Mouse (Mus musculus) MEL (cell line): ENCODE measurements around the gene Pstk. TPM values are rescaled to one million over a fixed set of nuclear protein-coding genes. Genes with fewer than 3 reads are reported as not detected.

Source experiments
- DNase-seq: peaks from one replicate; pipeline ENCODE4 v3.0.0; 2011; ENCODE audit warnings: low read depth, low spot score
- H3K27ac ChIP-seq: 2 replicates; pipeline ENCODE4 v1.5.1; 2012; ENCODE audit warnings: low read depth, mild to moderate bottlenecking, control low read depth, low read length, moderate library complexity; ENCODE audit not compliant: control insufficient read depth
- H3K27me3 ChIP-seq, 2 experiments: fragments of 150-350 bp in 1 of 2; sonication (generic) in 1 of 2; 2 replicates each; pipeline ENCODE4 v1.6.1; 2012; ENCODE audit warnings: low read length in 2 of 2, mild to moderate bottlenecking in 2 of 2, improper control_type of control experiment in 1 of 2, moderate library complexity in 1 of 2; ENCODE audit not compliant: insufficient read depth in 2 of 2, control insufficient read depth in 1 of 2
- H3K36me3 ChIP-seq, 2 experiments: 2 replicates each; pipeline ENCODE4 v1.6.1; 2012 to 2014; ENCODE audit warnings: low read length in 2 of 2, improper control_type of control experiment in 1 of 2, inconsistent platforms in 1 of 2, mild to moderate bottlenecking in 1 of 2; ENCODE audit not compliant: insufficient read depth in 2 of 2, control insufficient read depth in 1 of 2
- H3K4me1 ChIP-seq, 2 experiments: fragments of 150-350 bp in 1 of 2; sonication (generic) in 1 of 2; 2 replicates each; pipeline ENCODE4 v1.6.1; 2012; ENCODE audit warnings: low read length in 2 of 2, improper control_type of control experiment in 1 of 2, mild to moderate bottlenecking in 1 of 2; ENCODE audit not compliant: insufficient read depth in 2 of 2, control insufficient read depth in 1 of 2
- H3K4me3 ChIP-seq, 2 experiments: fragments of 150-350 bp in 1 of 2; sonication (generic) in 1 of 2; 2 replicates each; pipeline ENCODE4 v1.5.1; 2012; ENCODE audit warnings: low read depth in 2 of 2, low read length in 2 of 2, mild to moderate bottlenecking in 2 of 2, moderate library complexity in 2 of 2, control low read depth in 1 of 2, improper control_type of control experiment in 1 of 2; ENCODE audit not compliant: control insufficient read depth in 1 of 2, insufficient read depth in 1 of 2
- H3K79me2 ChIP-seq: 2 replicates; pipeline ENCODE4 v1.6.1; 2012; ENCODE audit warnings: mild to moderate bottlenecking, low read length, moderate library complexity; ENCODE audit not compliant: control insufficient read depth, poor library complexity, insufficient read depth
- H3K9ac ChIP-seq: 2 replicates; pipeline ENCODE4 v1.6.1; 2012; ENCODE audit warnings: low read depth, mild to moderate bottlenecking, control low read depth, low read length, moderate library complexity; ENCODE audit not compliant: control insufficient read depth, poor library complexity, severe bottlenecking
- H3K9me3 ChIP-seq: fragments of 150-350 bp; sonication (generic); replicated peaks from 2 replicates; pipeline ENCODE4 v1.6.1; 2012; ENCODE audit warnings: mild to moderate bottlenecking, low read length, improper control_type of control experiment, moderate library complexity; ENCODE audit not compliant: insufficient read depth
- CHD2 ChIP-seq: IDR thresholded peaks from 2 replicates; pipeline ENCODE4 v1.6.1; 2011; ENCODE audit warnings: low read length, improper control_type of control experiment
- CTCF ChIP-seq, 3 experiments: IDR thresholded peaks in 2 of 3; conservative IDR thresholded peaks in 1 of 3; 2 replicates each; pipeline ENCODE4 v1.5.1; 2011 to 2012; ENCODE audit warnings: low read length in 3 of 3, low read depth in 2 of 3, mild to moderate bottlenecking in 2 of 3, improper control_type of control experiment in 1 of 3, inconsistent platforms in 1 of 3, mixed read lengths in 1 of 3, moderate library complexity in 1 of 3; ENCODE audit not compliant: control insufficient read depth in 1 of 3, insufficient read depth in 1 of 3, poor library complexity in 1 of 3, severe bottlenecking in 1 of 3
- ELF1 ChIP-seq: IDR thresholded peaks from 2 replicates; pipeline ENCODE4 v1.6.1; 2014; ENCODE audit warnings: low read depth, mild to moderate bottlenecking, inconsistent platforms, low read length, improper control_type of control experiment, moderate library complexity
- EP300 ChIP-seq, 2 experiments: IDR thresholded peaks; 2 replicates each; pipeline ENCODE4 v1.6.1; 2011; ENCODE audit warnings: improper control_type of control experiment in 2 of 2, low read length in 2 of 2, low read depth in 1 of 2, mild to moderate bottlenecking in 1 of 2
- ETS1 ChIP-seq: IDR thresholded peaks from 2 replicates; pipeline ENCODE4 v1.6.1; 2012; ENCODE audit warnings: low read depth, mild to moderate bottlenecking, inconsistent platforms, low read length, improper control_type of control experiment, moderate library complexity
- GABPA ChIP-seq: IDR thresholded peaks from 2 replicates; pipeline ENCODE4 v1.6.1; 2012; ENCODE audit warnings: low read depth, mild to moderate bottlenecking, inconsistent platforms, low read length, improper control_type of control experiment, moderate library complexity
- GATA1 ChIP-seq: IDR thresholded peaks from 2 replicates; pipeline ENCODE4 v1.6.1; 2011; ENCODE audit warnings: low read depth, low read length, improper control_type of control experiment
- JUND ChIP-seq: IDR thresholded peaks from 2 replicates; pipeline ENCODE4 v1.6.1; 2011; ENCODE audit warnings: low read depth, mild to moderate bottlenecking, improper control_type of control experiment, low read length
- KAT2A ChIP-seq: conservative IDR thresholded peaks from 2 replicates; pipeline ENCODE4 v1.6.1; 2012; ENCODE audit warnings: low read depth, low read length, improper control_type of control experiment, inconsistent platforms
- MAX ChIP-seq: IDR thresholded peaks from 2 replicates; pipeline ENCODE4 v1.6.1; 2011; ENCODE audit warnings: low read length, improper control_type of control experiment
- MEF2A ChIP-seq: IDR thresholded peaks from 2 replicates; pipeline ENCODE4 v1.6.1; 2014; ENCODE audit warnings: low read depth, mild to moderate bottlenecking, inconsistent platforms, low read length, improper control_type of control experiment; ENCODE audit not compliant: poor library complexity, insufficient replicate concordance, severe bottlenecking; ENCODE audit errors: extremely low read depth
- MYB ChIP-seq: IDR thresholded peaks from 2 replicates; pipeline ENCODE4 v1.6.1; 2011; ENCODE audit warnings: mild to moderate bottlenecking, low read depth, low read length, improper control_type of control experiment
- MYC ChIP-seq: IDR thresholded peaks from 2 replicates; pipeline ENCODE4 v1.6.1; 2011; ENCODE audit warnings: low read depth, mild to moderate bottlenecking, low read length, improper control_type of control experiment, moderate library complexity
- NELFE ChIP-seq: IDR thresholded peaks from 2 replicates; pipeline ENCODE4 v1.6.1; 2011; ENCODE audit warnings: low read depth, low read length, improper control_type of control experiment
- POLR2A ChIP-seq, 2 experiments: IDR thresholded peaks; 2 replicates each; pipeline ENCODE4 v1.6.1; 2011 to 2012; ENCODE audit warnings: low read length in 2 of 2, mild to moderate bottlenecking in 2 of 2, control low read depth in 1 of 2, improper control_type of control experiment in 1 of 2, low read depth in 1 of 2, moderate library complexity in 1 of 2; ENCODE audit not compliant: control insufficient read depth in 1 of 2, insufficient read depth in 1 of 2, poor library complexity in 1 of 2
- POLR2AphosphoS2 ChIP-seq: IDR thresholded peaks from 2 replicates; pipeline ENCODE4 v1.6.1; 2011; ENCODE audit warnings: low read length, improper control_type of control experiment
- RAD21 ChIP-seq: IDR thresholded peaks from 2 replicates; pipeline ENCODE4 v1.6.1; 2011; ENCODE audit warnings: mild to moderate bottlenecking, low read depth, low read length, improper control_type of control experiment
- RCOR1 ChIP-seq: IDR thresholded peaks from 2 replicates; pipeline ENCODE4 v1.6.1; 2012; ENCODE audit warnings: low read depth, mild to moderate bottlenecking, inconsistent platforms, low read length, improper control_type of control experiment
- SIN3A ChIP-seq: IDR thresholded peaks from 2 replicates; pipeline ENCODE4 v1.6.1; 2012; ENCODE audit warnings: low read length, improper control_type of control experiment, inconsistent platforms
- SMC3 ChIP-seq: IDR thresholded peaks from 2 replicates; pipeline ENCODE4 v1.6.1; 2011; ENCODE audit warnings: low read depth, low read length, improper control_type of control experiment
- TAL1 ChIP-seq: IDR thresholded peaks from 2 replicates; pipeline ENCODE4 v1.6.1; 2012; ENCODE audit warnings: mild to moderate bottlenecking, inconsistent platforms, low read length, moderate library complexity, mixed read lengths
- TCF12 ChIP-seq: IDR thresholded peaks from 2 replicates; pipeline ENCODE4 v1.6.1; 2014; ENCODE audit warnings: low read depth, mild to moderate bottlenecking, inconsistent platforms, low read length, improper control_type of control experiment, moderate library complexity
- UBTF ChIP-seq: IDR thresholded peaks from 2 replicates; pipeline ENCODE4 v1.6.1; 2012; ENCODE audit warnings: low read depth, mild to moderate bottlenecking, inconsistent platforms, low read length, improper control_type of control experiment, moderate library complexity, borderline replicate concordance; ENCODE audit not compliant: insufficient read depth
- ZKSCAN1 ChIP-seq: IDR thresholded peaks from 2 replicates; pipeline ENCODE4 v1.6.1; 2012; ENCODE audit warnings: low read depth, mild to moderate bottlenecking, inconsistent platforms, low read length, improper control_type of control experiment, moderate library complexity
- ZMIZ1 ChIP-seq: IDR thresholded peaks from 2 replicates; pipeline ENCODE4 v1.6.1; 2012; ENCODE audit warnings: low read depth, mild to moderate bottlenecking, inconsistent platforms, low read length, improper control_type of control experiment, moderate library complexity
- polyA plus RNA-seq, 2 experiments: library from polyadenylated mRNA; stranded (reverse) in 1 of 2; unstranded in 1 of 2; fragments of >175 nt in 1 of 2; fragments of >200 nt in 1 of 2; gene quantifications; 2 replicates each; pipeline versions ENCODE4 v1.2.1 to v1.2.4; 2012; ENCODE audit warnings: low replicate concordance in 2 of 2, low read depth in 1 of 2; ENCODE audit not compliant: insufficient read length in 2 of 2, insufficient read depth in 1 of 2, missing spikeins in 1 of 2
- total RNA-seq: library from RNA; depleted of rRNA; stranded (reverse); fragments of 300-350 nt; gene quantifications from 2 replicates; pipeline ENCODE4 v1.2.3, GENCODE M21; 2012

Gene Pstk
- total and polyA plus RNA-seq, 3 experiments = 36.1 to 57.5 TPM; not detected in 1

DNA sequence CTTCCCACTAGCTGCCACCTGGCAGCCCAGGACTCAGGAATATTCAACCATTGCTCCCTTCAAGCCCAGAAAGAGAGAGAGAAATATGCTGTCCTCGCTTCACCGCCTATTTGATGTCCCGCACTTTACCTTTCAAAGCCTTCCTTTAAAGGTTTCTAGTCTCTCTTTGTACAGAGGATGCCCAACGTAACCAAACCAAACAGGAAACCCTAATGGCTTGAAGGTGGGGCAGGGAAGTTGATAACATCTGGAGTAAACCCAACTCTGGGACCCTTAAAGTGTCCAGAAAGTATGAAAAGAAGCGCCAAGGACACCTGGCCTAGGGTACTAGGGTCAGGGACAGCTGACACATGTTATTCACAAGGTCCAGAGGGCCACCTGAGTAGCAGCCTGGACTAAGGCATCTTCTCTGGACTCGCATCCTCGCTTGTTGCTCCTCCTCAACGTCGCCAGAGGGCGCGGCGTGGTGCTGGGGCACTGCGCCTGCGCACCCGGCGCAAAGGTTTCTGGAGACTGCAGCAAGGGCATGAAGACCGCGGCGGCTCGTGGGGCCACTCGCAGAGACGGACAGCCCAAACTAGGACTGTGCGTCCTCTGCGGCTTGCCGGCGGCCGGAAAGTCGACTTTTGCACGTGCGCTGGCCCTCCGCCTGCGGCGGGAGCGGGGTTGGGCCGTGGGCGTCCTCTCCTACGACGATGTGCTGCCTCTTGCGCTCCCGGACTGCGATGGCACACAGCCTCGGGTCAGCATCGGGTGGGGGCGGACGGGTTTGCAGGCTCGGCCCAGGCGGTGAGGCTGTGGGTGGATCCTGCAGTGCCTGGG is at the start of gene Pstk (continued):
- TF ChIP-seq MEF2A = no peak
- no peak for TF ChIP-seq ETS1
- TF ChIP-seq SMC3 = peak; percentile 63
- no peak for TF ChIP-seq ZKSCAN1
- no peak for TF ChIP-seq CHD2

DNA sequence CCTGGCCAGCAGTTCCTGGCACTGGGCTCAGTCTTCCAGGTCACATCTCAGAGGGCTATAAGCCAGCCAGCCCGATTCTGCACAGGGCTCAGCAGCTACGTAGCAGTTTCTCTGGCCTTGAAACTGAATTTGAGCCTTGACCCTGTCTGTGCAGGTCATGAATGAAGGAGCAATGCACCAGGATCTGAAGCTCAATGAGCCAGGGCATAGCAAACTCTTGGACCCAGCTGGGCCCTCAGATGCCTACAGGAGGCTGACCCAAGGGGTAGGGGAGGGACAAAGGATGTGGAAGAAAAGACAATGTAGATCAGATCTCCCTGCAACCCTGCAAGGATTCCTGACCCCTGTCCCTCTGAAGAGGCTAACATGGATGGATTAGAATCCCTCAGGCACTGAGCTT is 48.7 kb upstream of the Pstk start, which contains the start of gene Cuzd1:
Gene Cuzd1 (minus strand): TSS at position 101 of the 400 bp plus-strand sequence.
- Histone ChIP-seq H3K9me3 (no peaks in the 10 kb centered on the region), H3K27ac (no peak within 1 kb of the TSS), H3K4me3 (no peak within 1 kb of the TSS), H3K4me1 (no peaks in the 10 kb centered on the region), H3K79me2 (no peaks in the 10 kb centered on the region), H3K36me3 (no peaks in the 10 kb centered on the region), H3K9ac (no peak within 1 kb of the TSS), H3K27me3 (no peaks in the 10 kb centered on the region)
- TF ChIP-seq ELF1 (no peak), SMC3 (no peak), POLR2A (IDR thresholded peaks at IDR 0.05; ENCODE audit: control insufficient read depth in 1 of 2, insufficient read depth in 1 of 2, low read depth in 1 of 2, low read length in 2 of 2, poor library complexity in 1 of 2) (no peak), POLR2AphosphoS2 (no peak), MYB (no peak), KAT2A (no peak), CTCF (IDR thresholded peaks at IDR 0.05 in 2 of 3, conservative IDR thresholded peaks at IDR 0.05 in 1 of 3; ENCODE audit: control insufficient read depth in 1 of 3, insufficient read depth in 1 of 3, low read depth in 2 of 3, low read length in 3 of 3, poor library complexity in 1 of 3, severe bottlenecking in 1 of 3) (no peak), GABPA (no peak), MEF2A (no peak), TAL1 (no peak), ETS1 (no peak), UBTF (no peak), TCF12 (no peak)
- DNase-seq = no peak

DNA sequence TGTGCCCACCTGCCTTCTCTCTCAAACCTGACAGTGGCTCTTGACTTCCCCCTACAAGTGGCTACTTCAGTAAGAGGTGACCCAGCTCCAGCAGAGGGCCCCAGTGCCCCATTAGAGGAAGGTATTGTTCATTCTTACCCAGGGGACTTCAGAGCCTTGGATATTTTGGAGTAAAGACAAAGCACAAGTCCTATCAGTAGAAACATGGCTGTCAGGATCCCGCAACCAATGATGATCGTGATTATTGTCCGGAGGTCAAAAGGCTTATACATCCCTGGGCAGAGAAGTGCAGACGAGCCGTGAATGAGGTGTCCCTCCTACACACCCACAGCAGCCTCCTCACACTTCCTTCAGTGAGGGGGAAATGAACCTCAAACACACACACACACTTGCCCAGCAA is 43.9 kb upstream of the Pstk start:
- H3K27ac ChIP-seq = no peak overlapping the region
- H3K9ac ChIP-seq = no peak overlapping the region
- no peaks in the 10 kb centered on the region for H3K9me3 ChIP-seq
- no peak overlapping the region for H3K4me3 ChIP-seq
- peak; percentile 20 for TF ChIP-seq SMC3
- no peak for TF ChIP-seq ZKSCAN1
- no peak for TF ChIP-seq ETS1
- peak in 2 of 3 experiments; percentile 18 to 27; a peak in 1 of 6 replicates for TF ChIP-seq CTCF (IDR thresholded peaks at IDR 0.05 in 2 of 3, conservative IDR thresholded peaks at IDR 0.05 in 1 of 3; ENCODE audit: control insufficient read depth in 1 of 3, insufficient read depth in 1 of 3, low read depth in 2 of 3, low read length in 3 of 3, poor library complexity in 1 of 3, severe bottlenecking in 1 of 3)
- TF ChIP-seq SIN3A = no peak
- TF ChIP-seq ZMIZ1 = no peak
- TF ChIP-seq TCF12 = no peak
- TF ChIP-seq NELFE = no peak
- no peak for TF ChIP-seq GATA1
- no peak for TF ChIP-seq MAX
- no peak for TF ChIP-seq JUND
- no peak for TF ChIP-seq EP300 (IDR thresholded peaks at IDR 0.05; ENCODE audit: low read depth in 1 of 2, low read length in 2 of 2)
- TF ChIP-seq ELF1 = no peak
- TF ChIP-seq MYC = no peak
- TF ChIP-seq POLR2AphosphoS2 = no peak
- TF ChIP-seq RCOR1 = no peak
- TF ChIP-seq RAD21 = peak; percentile 23
- TF ChIP-seq MEF2A = no peak
- no peak for DNase-seq
- H3K36me3 ChIP-seq = no peaks in the 10 kb centered on the region
- no peaks in the 10 kb centered on the region for H3K79me2 ChIP-seq
- H3K27me3 ChIP-seq = no peaks in the 10 kb centered on the region
- H3K4me1 ChIP-seq = no peaks in the 10 kb centered on the region
